Mouse (Mus musculus): Measurements from ENCODE around the gene Neurl3.

GRCm38 (mm10) chr1:36259281-36259680 lies 15.2 kb downstream of the Neurl3 start:
- no peak for TF ChIP-seq CTCF (IDR thresholded peaks at IDR 0.05 in 2 of 3, conservative IDR thresholded peaks at IDR 0.05 in 1 of 3; ENCODE audit: control insufficient read depth in 1 of 3, insufficient read depth in 1 of 3, low read depth in 2 of 3, low read length in 3 of 3, poor library complexity in 1 of 3, severe bottlenecking in 1 of 3)
- no peak for TF ChIP-seq BHLHE40 (IDR thresholded peaks at IDR 0.05; ENCODE audit: borderline replicate concordance, low read depth, low read length)
- no peak for TF ChIP-seq POLR2A (IDR thresholded peaks at IDR 0.05; ENCODE audit: control insufficient read depth in 1 of 2, insufficient read depth in 1 of 2, low read depth in 1 of 2, low read length in 2 of 2, poor library complexity in 1 of 2)
- TF ChIP-seq UBTF (IDR thresholded peaks at IDR 0.05; ENCODE audit: borderline replicate concordance, insufficient read depth, low read depth, low read length): no peak
- TF ChIP-seq ZNF384 (IDR thresholded peaks at IDR 0.05; ENCODE audit: low read depth, low read length): no peak
- TF ChIP-seq RCOR1 (IDR thresholded peaks at IDR 0.05; ENCODE audit: low read depth, low read length): no peak
- TF ChIP-seq KAT2A (conservative IDR thresholded peaks at IDR 0.05; ENCODE audit: low read depth, low read length): no peak
- no peak for TF ChIP-seq NELFE (IDR thresholded peaks at IDR 0.05; ENCODE audit: low read depth, low read length)
- TF ChIP-seq ZMIZ1 (IDR thresholded peaks at IDR 0.05; ENCODE audit: low read depth, low read length): no peak
- no peak for TF ChIP-seq NRF1 (IDR thresholded peaks at IDR 0.05; ENCODE audit: insufficient read depth, low read depth, low read length, poor library complexity, severe bottlenecking)

Data from MEL (cell line).